Mouse (Mus musculus) liver, embryonic 14.5 days (tissue): ENCODE data around the gene Csk.

Experiments used
- CTCF ChIP-seq: IDR thresholded peaks from 2 replicates; pipeline ENCODE4 v1.5.1; 2016; ENCODE audit warnings: antibody characterized with exemption, low read depth, control low read depth
- EP300 ChIP-seq: IDR thresholded peaks from 2 replicates; pipeline ENCODE4 v1.6.1; 2016; ENCODE audit warnings: antibody characterized with exemption, low read depth

GRCm38 (mm10) chr9:57646551-57647103, 6.8 kb downstream of the Csk start:
- TF ChIP-seq CTCF: no peak
- no peak for TF ChIP-seq EP300
